Mouse (Mus musculus): ENCODE data around the gene Gm20388. TPM values are rescaled to one million over a fixed set of nuclear protein-coding genes. Genes with fewer than 3 reads are reported as not detected.

Gene Gm20388
- polyA plus RNA-seq, 1 experiment, result 23.9 TPM

GRCm38 (mm10) chr8:124291693-124292092 is 4381.1 kb downstream of the Gm20388 start:
- Histone ChIP-seq H3K27ac (ENCODE audit: insufficient read depth, low read length) (no peak overlapping the region), H3K4me1 (ENCODE audit: control insufficient read depth, insufficient read depth, low read length) (peaks cover 17% of the 10 kb centered on the region), H3K4me3 (ENCODE audit: insufficient read depth, low read length) (no peak overlapping the region)
- TF ChIP-seq POLR2A (IDR thresholded peaks at IDR 0.05; ENCODE audit: extremely low read depth, insufficient read depth, low read length) (no peak), CTCF (IDR thresholded peaks at IDR 0.05; ENCODE audit: extremely low read depth, insufficient read depth, low read length) (no peak)

GRCm38 (mm10) chr8:124292965-124293364 is 4382.3 kb downstream of the Gm20388 start:
- Histone ChIP-seq H3K4me1 (ENCODE audit: control insufficient read depth, insufficient read depth, low read length) (peaks cover 17% of the 10 kb centered on the region), H3K27ac (ENCODE audit: insufficient read depth, low read length) (peak overlapping the region; percentile 2), H3K4me3 (ENCODE audit: insufficient read depth, low read length) (no peak overlapping the region)
- no peak for TF ChIP-seq CTCF (IDR thresholded peaks at IDR 0.05; ENCODE audit: extremely low read depth, insufficient read depth, low read length)
- no peak for TF ChIP-seq POLR2A (IDR thresholded peaks at IDR 0.05; ENCODE audit: extremely low read depth, insufficient read depth, low read length)

GRCm38 (mm10) chr8:124294425-124294824 is 4383.8 kb downstream of the Gm20388 start:
- Histone ChIP-seq H3K4me1 (ENCODE audit: control insufficient read depth, insufficient read depth, low read length) (peaks cover 15% of the 10 kb centered on the region), H3K27ac (ENCODE audit: insufficient read depth, low read length) (no peak overlapping the region), H3K4me3 (ENCODE audit: insufficient read depth, low read length) (no peak overlapping the region)
- no peak for TF ChIP-seq POLR2A (IDR thresholded peaks at IDR 0.05; ENCODE audit: extremely low read depth, insufficient read depth, low read length)
- no peak for TF ChIP-seq CTCF (IDR thresholded peaks at IDR 0.05; ENCODE audit: extremely low read depth, insufficient read depth, low read length)

GRCm38 (mm10) chr8:124294900-124295299 is 4384.3 kb downstream of the Gm20388 start:
- Histone ChIP-seq H3K4me1 (ENCODE audit: control insufficient read depth, insufficient read depth, low read length) (peaks cover 15% of the 10 kb centered on the region), H3K27ac (ENCODE audit: insufficient read depth, low read length) (no peak overlapping the region), H3K4me3 (ENCODE audit: insufficient read depth, low read length) (no peak overlapping the region)
- no peak for TF ChIP-seq POLR2A (IDR thresholded peaks at IDR 0.05; ENCODE audit: extremely low read depth, insufficient read depth, low read length)
- TF ChIP-seq CTCF (IDR thresholded peaks at IDR 0.05; ENCODE audit: extremely low read depth, insufficient read depth, low read length), result no peak

- no peak overlapping the region for H3K4me3 ChIP-seq (ENCODE audit: insufficient read depth, low read length)
- no peak for TF ChIP-seq CTCF (IDR thresholded peaks at IDR 0.05; ENCODE audit: extremely low read depth, insufficient read depth, low read length)
- TF ChIP-seq POLR2A (IDR thresholded peaks at IDR 0.05; ENCODE audit: extremely low read depth, insufficient read depth, low read length), result no peak
- peaks cover 13% of the 10 kb centered on the region for H3K4me1 ChIP-seq (ENCODE audit: control insufficient read depth, insufficient read depth, low read length)
Observed at GRCm38 (mm10) chr8:124295357-124295756, 4384.7 kb downstream of the Gm20388 start.

GRCm38 (mm10) chr8:124301512-124301911 is 4390.9 kb downstream of the Gm20388 start:
- no peak overlapping the region for H3K4me3 ChIP-seq (ENCODE audit: insufficient read depth, low read length)
- TF ChIP-seq POLR2A (IDR thresholded peaks at IDR 0.05; ENCODE audit: extremely low read depth, insufficient read depth, low read length) (no peak), CTCF (IDR thresholded peaks at IDR 0.05; ENCODE audit: extremely low read depth, insufficient read depth, low read length) (no peak)
- peaks cover 12% of the 10 kb centered on the region for H3K4me1 ChIP-seq (ENCODE audit: control insufficient read depth, insufficient read depth, low read length)
- H3K27ac ChIP-seq (ENCODE audit: insufficient read depth, low read length), result no peak overlapping the region

More at GRCm38 (mm10) chr8:124295357-124295756, 4384.7 kb downstream of the Gm20388 start:
- H3K27ac ChIP-seq (ENCODE audit: insufficient read depth, low read length), result no peak overlapping the region

GRCm38 (mm10) chr8:124301935-124302555 is 4391.4 kb downstream of the Gm20388 start:
- Histone ChIP-seq H3K4me3 (ENCODE audit: insufficient read depth, low read length) (no peak overlapping the region), H3K27ac (ENCODE audit: insufficient read depth, low read length) (no peak overlapping the region), H3K4me1 (ENCODE audit: control insufficient read depth, insufficient read depth, low read length) (peaks cover 12% of the 10 kb centered on the region)
- TF ChIP-seq CTCF (IDR thresholded peaks at IDR 0.05; ENCODE audit: extremely low read depth, insufficient read depth, low read length), result no peak
- no peak for TF ChIP-seq POLR2A (IDR thresholded peaks at IDR 0.05; ENCODE audit: extremely low read depth, insufficient read depth, low read length)

GRCm38 (mm10) chr8:124303211-124303902 is 4392.7 kb downstream of the Gm20388 start:
- Histone ChIP-seq H3K4me3 (ENCODE audit: insufficient read depth, low read length) (no peak overlapping the region), H3K27ac (ENCODE audit: insufficient read depth, low read length) (no peak overlapping the region), H3K4me1 (ENCODE audit: control insufficient read depth, insufficient read depth, low read length) (peaks cover 12% of the 10 kb centered on the region)
- TF ChIP-seq POLR2A (IDR thresholded peaks at IDR 0.05; ENCODE audit: extremely low read depth, insufficient read depth, low read length), result no peak
- no peak for TF ChIP-seq CTCF (IDR thresholded peaks at IDR 0.05; ENCODE audit: extremely low read depth, insufficient read depth, low read length)

- Histone ChIP-seq H3K4me3 (ENCODE audit: insufficient read depth, low read length) (no peak overlapping the region), H3K4me1 (ENCODE audit: control insufficient read depth, insufficient read depth, low read length) (peaks cover 12% of the 10 kb centered on the region), H3K27ac (ENCODE audit: insufficient read depth, low read length) (no peak overlapping the region)
- TF ChIP-seq CTCF (IDR thresholded peaks at IDR 0.05; ENCODE audit: extremely low read depth, insufficient read depth, low read length), result no peak
- no peak for TF ChIP-seq POLR2A (IDR thresholded peaks at IDR 0.05; ENCODE audit: extremely low read depth, insufficient read depth, low read length)
Observed at GRCm38 (mm10) chr8:124304141-124304540, 4393.5 kb downstream of the Gm20388 start.

GRCm38 (mm10) chr8:124306574-124306973 is 4395.9 kb downstream of the Gm20388 start:
- Histone ChIP-seq H3K4me1 (ENCODE audit: control insufficient read depth, insufficient read depth, low read length) (peaks cover 12% of the 10 kb centered on the region), H3K4me3 (ENCODE audit: insufficient read depth, low read length) (no peak overlapping the region), H3K27ac (ENCODE audit: insufficient read depth, low read length) (no peak overlapping the region)
- no peak for TF ChIP-seq POLR2A (IDR thresholded peaks at IDR 0.05; ENCODE audit: extremely low read depth, insufficient read depth, low read length)
- TF ChIP-seq CTCF (IDR thresholded peaks at IDR 0.05; ENCODE audit: extremely low read depth, insufficient read depth, low read length), result no peak

Data from cortical plate, adult 2 months (tissue).